Mouse (Mus musculus) T-cell, adult 2 months (primary cell): Measurements from ENCODE around the gene Purb.
A peak's percentile ranks its signal among the peaks of the same experiment; 100 is the strongest.

Experiments
- DNase-seq: peaks from one replicate; pipeline ENCODE4 v3.0.0; 2022; ENCODE audit warnings: low spot score

Gene Purb

GRCm38 (mm10) chr11:6475867-6476484, at the start of gene Purb:
TSS of gene Purb (minus strand) at chr11:6475917.
- peak; percentile 90 for DNase-seq

- DNase-seq, result no peak
Observed at GRCm38 (mm10) chr11:6525241-6525640, 49.5 kb upstream of the Purb start.

GRCm38 (mm10) chr11:6524880-6525238, 49.1 kb upstream of the Purb start:
- DNase-seq, result no peak

GRCm38 (mm10) chr11:6524165-6524879, 48.6 kb upstream of the Purb start:
- no peak for DNase-seq

GRCm38 (mm10) chr11:6523662-6524088, 48.0 kb upstream of the Purb start:
- DNase-seq, result no peak

GRCm38 (mm10) chr11:6522782-6523525, 47.2 kb upstream of the Purb start:
- DNase-seq, result peak; percentile 71

- DNase-seq, result peak; percentile 74
Observed at GRCm38 (mm10) chr11:6520507-6521173, 44.9 kb upstream of the Purb start, which contains the start of gene Myo1g. TSS of gene Myo1g (minus strand) at chr11:6520965.

GRCm38 (mm10) chr11:6519491-6520033, 43.8 kb upstream of the Purb start:
- peak; percentile 24 for DNase-seq

GRCm38 (mm10) chr11:6514837-6515236, 39.1 kb upstream of the Purb start:
- DNase-seq, result no peak

- no peak for DNase-seq
Observed at GRCm38 (mm10) chr11:6508269-6508876, 32.7 kb upstream of the Purb start.

- DNase-seq, result no peak
Observed at GRCm38 (mm10) chr11:6506516-6506915, 30.8 kb upstream of the Purb start.

GRCm38 (mm10) chr11:6504689-6505088, 29.0 kb upstream of the Purb start:
- DNase-seq, result no peak

- no peak for DNase-seq
Observed at GRCm38 (mm10) chr11:6504226-6504625, 28.5 kb upstream of the Purb start.

GRCm38 (mm10) chr11:6502506-6502905, 26.8 kb upstream of the Purb start:
- no peak for DNase-seq

GRCm38 (mm10) chr11:6497311-6497948, 21.7 kb upstream of the Purb start:
- peak; percentile 27 for DNase-seq

- peak; percentile 54 for DNase-seq
Observed at GRCm38 (mm10) chr11:6489691-6490503, 14.2 kb upstream of the Purb start.

GRCm38 (mm10) chr11:6489257-6489656, 13.5 kb upstream of the Purb start:
- DNase-seq, result no peak

- no peak for DNase-seq
Observed at GRCm38 (mm10) chr11:6488041-6488684, 12.4 kb upstream of the Purb start.

- no peak for DNase-seq
Observed at GRCm38 (mm10) chr11:6487496-6487895, 11.8 kb upstream of the Purb start.

GRCm38 (mm10) chr11:6486916-6487315, 11.2 kb upstream of the Purb start:
- no peak for DNase-seq
